Mouse (Mus musculus) lung, postnatal 0 days (tissue): ENCODE data around the gene Pou2f2.

Experiments used
- CTCF ChIP-seq: IDR thresholded peaks from 2 replicates; pipeline ENCODE4 v1.5.1; 2016; ENCODE audit warnings: antibody characterized with exemption, mild to moderate bottlenecking
- EP300 ChIP-seq: IDR thresholded peaks from 2 replicates; pipeline ENCODE4 v1.6.1; 2016; ENCODE audit warnings: antibody characterized with exemption, mild to moderate bottlenecking, control low read depth

DNA sequence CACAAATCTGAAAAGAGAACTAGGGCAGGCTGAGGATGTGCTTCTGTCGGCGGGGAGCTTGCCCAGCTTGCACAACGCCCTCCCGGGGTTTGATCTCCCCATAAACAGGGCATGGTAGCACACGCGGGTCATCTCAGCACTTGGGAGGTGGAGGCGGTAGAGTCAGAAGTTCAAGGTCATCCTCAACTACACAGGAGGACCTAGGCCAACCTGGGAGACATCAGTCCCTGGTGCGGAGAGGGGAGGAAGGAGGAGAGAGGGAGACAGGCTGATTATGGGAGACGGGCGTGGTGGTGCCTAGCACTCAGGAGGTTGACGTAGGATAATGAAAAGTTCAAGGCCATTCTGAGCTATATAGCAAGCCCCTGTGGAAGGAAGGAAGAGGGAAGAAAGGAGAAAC lies 11.3 kb upstream of the Pou2f2 start:
- TF ChIP-seq CTCF (no peak), EP300 (no peak)
